Mouse (Mus musculus): ENCODE results near the gene Ncbp2. TPM values are rescaled to one million over a fixed set of nuclear protein-coding genes. Genes with fewer than 3 reads are reported as not detected.

Ncbp2 gene
- polyA plus RNA-seq, 1 experiment from 2014 or later: 114 TPM

Small RNA genes within 50 kb of the gene (microRNA-seq; reads per million reads assigned to microRNA genes)
- not detected for gene Gm26269

Other genes with a start within 250 kb of the Ncbp2 start
- gene Meltf, start 69.7 kb upstream of the Ncbp2 start, polyA plus RNA-seq (2015; fragmentation: Nextera tagmentation; extraction: Ambion mirVana): 0.11 TPM in 1 of 2 replicates, not detected in the other
- 0.40 and 0.71 TPM in 2 replicates for gene Pigz, start 14.7 kb upstream of the Ncbp2 start, polyA plus RNA-seq (2015; fragmentation: Nextera tagmentation; extraction: Ambion mirVana)
- gene 0610012G03Rik, start within 50 bp of the Ncbp2 start, polyA plus RNA-seq (2015; fragmentation: Nextera tagmentation; extraction: Ambion mirVana): 75.7 and 77.3 TPM in 2 replicates
- gene Senp5, start 54.8 kb downstream of the Ncbp2 start, polyA plus RNA-seq (2015; fragmentation: Nextera tagmentation; extraction: Ambion mirVana): 12.2 and 13.5 TPM in 2 replicates
- gene Pak2, start 130.8 kb downstream of the Ncbp2 start, polyA plus RNA-seq (2015; fragmentation: Nextera tagmentation; extraction: Ambion mirVana): 33.2 and 35.7 TPM in 2 replicates
- gene Pigx, start 151.2 kb downstream of the Ncbp2 start, polyA plus RNA-seq (2015; fragmentation: Nextera tagmentation; extraction: Ambion mirVana): 88.9 and 95.6 TPM in 2 replicates
- 29.8 and 30.3 TPM in 2 replicates for gene Cep19, start 151.3 kb downstream of the Ncbp2 start, polyA plus RNA-seq (2015; fragmentation: Nextera tagmentation; extraction: Ambion mirVana)
- gene Nrros, start 217.1 kb downstream of the Ncbp2 start, polyA plus RNA-seq (2015; fragmentation: Nextera tagmentation; extraction: Ambion mirVana): 39.6 and 45.8 TPM in 2 replicates
- gene Bex6, start 231.3 kb downstream of the Ncbp2 start, polyA plus RNA-seq (2015; fragmentation: Nextera tagmentation; extraction: Ambion mirVana): 0.20 and 0.36 TPM in 2 replicates

Measured in lung, embryonic 15.5 days (tissue).